Mouse (Mus musculus): Measurements from ENCODE around the gene Cbll1. TPM values are rescaled to one million over a fixed set of nuclear protein-coding genes. Genes with fewer than 3 reads are reported as not detected.
"Not testable (repeated sequence)": the region's sequence is repeated elsewhere in the genome, so short reads cannot be mapped to it uniquely, and the experiment has no call there.

The Cbll1 gene
- polyA plus RNA-seq, 1 experiment from 2014 or later, result 13.2 TPM

- CTCF ChIA-PET, result no interaction called here
- H3K27me3 ChIP-seq, result no peaks in the 10 kb centered on the region
- POLR2A ChIA-PET, result no interaction called here
- ATAC-seq (no peak), DNase-seq (ENCODE audit: low read depth, low spot score) (no peak)
- in situ Hi-C loops (cut with MboI; ENCODE audit: low pct_unique_long_range_greater_than_20kb), result loop anchor here (10.0 kb wide), 3 partner anchors 125 to 425 kb away; partner anchors contain the start of genes Cog5 and Dus4l
- no peak for TF ChIP-seq CTCF (IDR thresholded peaks at IDR 0.05)
Measured at GRCm38 (mm10) chr12:31500196-31500595, 780 bp upstream of the Cbll1 start.

- ATAC-seq, result peak; percentile 24
Measured at GRCm38 (mm10) chr12:31498936-31499313, 491 bp downstream of the Cbll1 start.

GRCm38 (mm10) chr12:31486431-31486830 lies 13.0 kb downstream of the Cbll1 start:
- no peaks in the 10 kb centered on the region for H3K27me3 ChIP-seq
- no peak for ATAC-seq
- DNase-seq (ENCODE audit: low read depth, low spot score), result no peak
- ChIA-PET CTCF (no interaction called here), POLR2A (no interaction called here)
- in situ Hi-C loops (cut with MboI; ENCODE audit: low pct_unique_long_range_greater_than_20kb), result no loop called here
- no peak for TF ChIP-seq CTCF (IDR thresholded peaks at IDR 0.05)

More at GRCm38 (mm10) chr12:31498936-31499313, 491 bp downstream of the Cbll1 start:
- ChIA-PET CTCF (no interaction called here), POLR2A (interaction anchor here (0.6 to 1.0 kb wide), 3 partner anchors 60 to 234 kb away, joined by 3 read pairs; partner anchors contain the start of gene Lamb1)
- H3K27me3 ChIP-seq, result no peaks in the 10 kb centered on the region
- TF ChIP-seq CTCF (IDR thresholded peaks at IDR 0.05), result no peak
- in situ Hi-C loops (cut with MboI; ENCODE audit: low pct_unique_long_range_greater_than_20kb), result loop anchor here (10.0 kb wide), 1 partner anchor 374 kb away; no protein-coding TSS in a partner anchor
- DNase-seq (ENCODE audit: low read depth, low spot score), result no peak

- in situ Hi-C loops (cut with MboI; ENCODE audit: low pct_unique_long_range_greater_than_20kb); ATAC-seq; DNase-seq (ENCODE audit: low read depth, low spot score); H3K27me3 ChIP-seq: not testable (repeated sequence)
- ChIA-PET POLR2A (interaction anchor here (0.7 kb wide), 1 partner anchor 19 kb away, joined by 3 read pairs; no protein-coding TSS in a partner anchor), CTCF (interaction anchor here (1.2 kb wide), 1 partner anchor 104 kb away, joined by 3 read pairs; no protein-coding TSS in a partner anchor)
Measured at GRCm38 (mm10) chr12:31478182-31478581, 21.2 kb downstream of the Cbll1 start.

- POLR2A ChIA-PET, result no interaction called here
- no peak for TF ChIP-seq CTCF (IDR thresholded peaks at IDR 0.05)
- CTCF ChIA-PET, result no interaction called here
- no peak for DNase-seq (ENCODE audit: low read depth, low spot score)
- peaks cover 3% of the 10 kb centered on the region for H3K27me3 ChIP-seq
- in situ Hi-C loops (cut with MboI; ENCODE audit: low pct_unique_long_range_greater_than_20kb), result no loop called here
- no peak for ATAC-seq
Measured at GRCm38 (mm10) chr12:31462615-31463014, 36.8 kb downstream of the Cbll1 start.

- ATAC-seq, result no peak
- H3K27me3 ChIP-seq, result peaks cover 3% of the 10 kb centered on the region
- ChIA-PET POLR2A (no interaction called here), CTCF (no interaction called here)
- no peak for TF ChIP-seq CTCF (IDR thresholded peaks at IDR 0.05)
- no peak for DNase-seq (ENCODE audit: low read depth, low spot score)
- in situ Hi-C loops (cut with MboI; ENCODE audit: low pct_unique_long_range_greater_than_20kb), result no loop called here
Measured at GRCm38 (mm10) chr12:31461371-31461770, 38.0 kb downstream of the Cbll1 start.

GRCm38 (mm10) chr12:31460270-31460669 lies 39.1 kb downstream of the Cbll1 start:
- POLR2A ChIA-PET; in situ Hi-C loops (cut with MboI; ENCODE audit: low pct_unique_long_range_greater_than_20kb); DNase-seq (ENCODE audit: low read depth, low spot score); H3K27me3 ChIP-seq; ATAC-seq; CTCF ChIA-PET: not testable (repeated sequence)
- TF ChIP-seq CTCF (IDR thresholded peaks at IDR 0.05), result peak; percentile 58

GRCm38 (mm10) chr12:31458474-31458873 lies 40.9 kb downstream of the Cbll1 start:
- in situ Hi-C loops (cut with MboI; ENCODE audit: low pct_unique_long_range_greater_than_20kb), result no loop called here

GRCm38 (mm10) chr12:31456271-31456670 lies 43.1 kb downstream of the Cbll1 start:
- in situ Hi-C loops (cut with MboI; ENCODE audit: low pct_unique_long_range_greater_than_20kb), result no loop called here

More at GRCm38 (mm10) chr12:31458474-31458873, 40.9 kb downstream of the Cbll1 start:
- no peak for TF ChIP-seq CTCF (IDR thresholded peaks at IDR 0.05)
- ATAC-seq, result no peak
- peaks cover 6% of the 10 kb centered on the region for H3K27me3 ChIP-seq
- POLR2A ChIA-PET, result no interaction called here
- DNase-seq (ENCODE audit: low read depth, low spot score), result no peak
- CTCF ChIA-PET, result no interaction called here

GRCm38 (mm10) chr12:31449341-31449740 lies 50.1 kb downstream of the Cbll1 start:
- ATAC-seq (no peak), DNase-seq (ENCODE audit: low read depth, low spot score) (no peak)
- in situ Hi-C loops (cut with MboI; ENCODE audit: low pct_unique_long_range_greater_than_20kb), result no loop called here
- TF ChIP-seq CTCF (IDR thresholded peaks at IDR 0.05), result no peak
- ChIA-PET POLR2A (no interaction called here), CTCF (no interaction called here)
- H3K27me3 ChIP-seq, result peaks cover 34% of the 10 kb centered on the region

More at GRCm38 (mm10) chr12:31456271-31456670, 43.1 kb downstream of the Cbll1 start:
- ATAC-seq (no peak), DNase-seq (ENCODE audit: low read depth, low spot score) (no peak)
- CTCF ChIA-PET, result interaction anchor here (1.4 kb wide), 1 partner anchor 53 kb away, joined by 3 read pairs; no protein-coding TSS in a partner anchor
- POLR2A ChIA-PET, result no interaction called here
- no peak for TF ChIP-seq CTCF (IDR thresholded peaks at IDR 0.05)
- peaks cover 5% of the 10 kb centered on the region for H3K27me3 ChIP-seq

- ChIA-PET POLR2A (no interaction called here), CTCF (no interaction called here)
- TF ChIP-seq CTCF (IDR thresholded peaks at IDR 0.05), result no peak
- ATAC-seq (no peak), DNase-seq (ENCODE audit: low read depth, low spot score) (peak; percentile 34)
- peaks cover 49% of the 10 kb centered on the region for H3K27me3 ChIP-seq
- in situ Hi-C loops (cut with MboI; ENCODE audit: low pct_unique_long_range_greater_than_20kb), result no loop called here
Measured at GRCm38 (mm10) chr12:31444827-31445226, 54.6 kb downstream of the Cbll1 start.

- ChIA-PET POLR2A (no interaction called here), CTCF (interaction anchor here (0.6 kb wide), 1 partner anchor 60 kb away, joined by 3 read pairs; no protein-coding TSS in a partner anchor)
- peaks cover 47% of the 10 kb centered on the region for H3K27me3 ChIP-seq
- ATAC-seq (no peak), DNase-seq (ENCODE audit: low read depth, low spot score) (no peak)
- no peak for TF ChIP-seq CTCF (IDR thresholded peaks at IDR 0.05)
- in situ Hi-C loops (cut with MboI; ENCODE audit: low pct_unique_long_range_greater_than_20kb), result no loop called here
Measured at GRCm38 (mm10) chr12:31444131-31444546, 55.3 kb downstream of the Cbll1 start.

Measured in Patski (cell line).